Mouse (Mus musculus) gastrocnemius, adult 8-10 months (tissue): ENCODE results near the gene Inca1. TPM values are rescaled to one million over a fixed set of nuclear protein-coding genes. Genes with fewer than 3 reads are reported as not detected.

Experiments
- DNase-seq, 2 experiments: peaks; one replicate each; pipeline ENCODE4 v3.0.0; 2022; ENCODE audit warnings: low spot score in 2 of 2
- total RNA-seq, 4 experiments: library from RNA; stranded (reverse); gene quantifications; 2 replicates each; pipeline ENCODE4 v1.2.4; 2022

Inca1 gene
- total RNA-seq, 4 experiments from 2014 or later = 4.1 to 5.6 (median 4.3) TPM

GRCm38 (mm10) chr11:70653345-70654197, 46.4 kb downstream of the Inca1 start:
- DNase-seq = peak; percentile 4 to 34

- DNase-seq = no peak
Measured at GRCm38 (mm10) chr11:70652884-70653344, 47.0 kb downstream of the Inca1 start.

GRCm38 (mm10) chr11:70652029-70652883, 47.7 kb downstream of the Inca1 start:
- DNase-seq = peak in 1 of 2 experiments; percentile 9

GRCm38 (mm10) chr11:70651391-70651790, 48.6 kb downstream of the Inca1 start:
- peak in 1 of 2 experiments; percentile 2 for DNase-seq

DNA sequence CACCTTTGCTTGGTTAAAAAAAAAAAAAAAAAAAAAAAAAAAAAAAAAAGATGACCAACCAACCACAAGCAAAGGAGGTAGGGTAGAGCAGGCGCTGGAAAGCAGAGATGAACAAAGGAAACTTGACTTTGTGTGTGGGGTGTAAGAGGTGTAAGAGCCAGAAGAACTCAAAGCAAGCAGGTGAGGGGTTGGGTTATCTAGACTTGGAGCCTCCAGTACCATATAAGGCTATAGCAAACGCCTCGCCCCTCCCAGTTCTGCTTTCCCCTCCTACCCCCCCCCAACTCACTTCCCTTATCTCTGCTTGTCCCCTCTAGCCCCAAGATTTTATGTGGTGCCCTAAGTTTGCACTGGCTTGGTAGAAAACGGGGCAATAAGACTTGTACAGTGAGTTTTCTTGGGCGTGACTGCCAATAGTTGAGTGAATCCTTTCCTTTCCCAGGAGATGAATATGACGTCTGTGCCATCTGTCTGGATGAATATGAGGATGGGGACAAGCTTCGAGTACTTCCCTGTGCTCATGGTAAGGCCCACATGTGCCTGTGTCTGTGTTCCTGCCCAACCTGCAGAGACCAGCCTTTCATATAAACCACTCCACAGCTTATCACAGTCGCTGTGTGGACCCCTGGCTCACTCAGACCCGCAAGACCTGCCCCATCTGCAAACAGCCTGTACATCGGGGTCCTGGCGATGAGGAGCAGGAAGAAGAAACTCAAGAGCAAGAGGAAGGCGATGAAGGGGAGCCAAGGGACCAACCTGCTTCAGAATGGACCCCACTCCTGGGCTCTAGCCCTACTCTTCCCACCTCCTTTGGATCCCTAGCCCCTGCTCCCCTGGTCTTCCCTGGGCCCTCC, 49.4 kb downstream of the Inca1 start:
- peak in 1 of 2 experiments; percentile 2 for DNase-seq

- DNase-seq = peak in 1 of 2 experiments; percentile 2
Measured at GRCm38 (mm10) chr11:70649185-70649734, 50.7 kb downstream of the Inca1 start.

DNA sequence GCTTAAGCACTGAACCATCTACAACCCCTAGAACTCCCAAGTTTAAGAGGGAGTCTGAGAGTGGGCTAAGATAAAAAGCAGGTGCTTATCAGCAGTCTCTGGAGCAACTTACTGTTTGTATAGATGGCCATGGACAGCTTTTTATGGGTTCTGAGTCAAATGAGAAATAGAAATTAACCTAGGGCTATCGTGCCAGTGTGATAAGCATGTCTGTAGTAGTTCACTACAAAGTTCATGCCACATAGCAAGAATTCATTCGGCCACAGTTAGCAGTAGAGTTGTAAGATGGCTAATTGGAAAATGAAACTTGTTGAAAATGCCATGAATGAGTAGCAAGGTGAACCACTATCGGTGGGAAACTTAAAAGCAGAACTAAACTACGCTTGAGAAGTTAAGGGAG, 51.4 kb downstream of the Inca1 start:
- no peak for DNase-seq

DNA sequence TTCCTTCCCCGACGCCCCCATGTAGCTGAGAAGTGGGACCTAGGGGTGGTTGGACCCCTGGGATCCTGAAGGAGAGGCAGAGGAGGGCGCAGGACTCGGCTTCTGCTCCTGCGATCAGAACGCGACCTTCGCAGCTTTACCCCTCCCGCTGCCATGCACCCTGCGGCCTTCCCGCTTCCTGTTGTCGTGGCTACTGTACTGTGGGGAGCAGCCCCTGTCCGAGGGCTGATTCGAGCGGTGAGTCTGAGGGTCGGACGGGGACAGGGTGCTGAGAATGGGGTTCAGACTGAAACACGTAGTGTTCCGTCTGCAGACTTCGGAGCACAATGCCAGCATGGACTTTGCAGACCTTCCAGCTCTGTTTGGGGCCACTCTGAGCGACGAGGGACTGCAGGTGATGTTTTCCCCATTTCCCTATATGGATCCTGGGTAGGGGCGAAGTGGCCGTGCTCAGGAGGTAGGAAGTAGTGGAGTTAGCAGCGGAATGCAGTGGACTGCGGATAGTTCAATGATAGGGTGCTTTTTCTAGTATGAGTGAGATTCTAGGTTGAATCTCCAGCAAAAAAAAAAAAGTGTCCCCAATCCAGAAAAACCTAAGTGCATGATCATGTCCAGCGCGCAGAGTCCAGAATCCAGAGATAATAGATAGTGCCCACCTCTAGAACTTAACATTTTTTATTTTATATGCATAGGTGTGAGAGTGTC, 52.1 kb downstream of the Inca1 start:
- DNase-seq = peak in 1 of 2 experiments; percentile 20

DNA sequence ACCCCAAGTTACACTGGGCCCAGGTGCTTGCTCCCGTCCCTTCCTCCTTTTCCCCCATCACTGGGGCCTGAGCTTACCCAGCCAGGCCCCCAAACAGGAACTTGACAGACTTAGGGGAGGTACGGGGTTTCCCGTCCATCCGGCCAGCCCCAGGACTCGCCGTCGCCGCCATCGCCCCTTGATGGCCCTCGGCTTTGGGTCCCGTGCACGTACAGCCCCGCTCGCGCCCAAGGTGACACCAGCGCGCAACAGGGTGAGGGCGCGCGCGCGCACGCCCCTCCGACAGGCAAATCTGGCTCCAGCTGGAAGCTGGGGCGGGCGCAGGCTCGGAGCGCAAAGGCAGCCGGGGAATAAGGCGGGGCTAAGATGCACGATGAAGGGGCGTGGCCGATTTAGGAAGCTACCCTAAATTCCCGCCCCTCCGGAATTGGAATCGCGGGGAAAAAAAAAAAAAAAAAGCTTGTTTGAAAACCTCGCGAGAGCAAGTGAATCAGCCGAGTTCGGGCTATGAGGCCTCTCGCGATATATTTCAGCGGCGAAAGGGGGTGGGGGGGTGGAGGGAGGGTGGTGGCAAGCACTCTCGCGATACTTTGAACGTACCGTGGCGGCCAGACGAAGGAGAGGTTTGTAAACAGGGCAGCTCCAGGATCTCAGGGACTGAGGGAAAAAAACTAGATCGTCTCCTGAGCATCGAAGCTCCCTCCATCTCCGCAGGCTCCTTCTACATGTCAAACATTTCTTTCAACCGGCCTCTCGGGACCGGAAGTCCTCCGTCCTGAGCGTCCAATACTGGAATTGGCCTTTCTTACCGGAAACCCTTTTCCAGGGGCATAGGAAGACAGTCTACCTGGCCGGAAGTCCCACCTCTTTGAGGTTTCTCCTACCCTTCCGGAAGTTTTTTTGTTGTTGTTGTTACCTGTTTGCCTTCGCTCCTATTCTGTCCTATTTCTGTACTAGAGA, 53.0 kb downstream of the Inca1 start, which contains the start of the genes Rnf167 and Slc25a11:
Gene Rnf167, plus strand, starts transcription at position 545 of the 960 bp plus-strand sequence.
Gene Slc25a11, minus strand, starts transcription at position 789 of the 960 bp plus-strand sequence.
- DNase-seq = peak; percentile 93 to 97

DNA sequence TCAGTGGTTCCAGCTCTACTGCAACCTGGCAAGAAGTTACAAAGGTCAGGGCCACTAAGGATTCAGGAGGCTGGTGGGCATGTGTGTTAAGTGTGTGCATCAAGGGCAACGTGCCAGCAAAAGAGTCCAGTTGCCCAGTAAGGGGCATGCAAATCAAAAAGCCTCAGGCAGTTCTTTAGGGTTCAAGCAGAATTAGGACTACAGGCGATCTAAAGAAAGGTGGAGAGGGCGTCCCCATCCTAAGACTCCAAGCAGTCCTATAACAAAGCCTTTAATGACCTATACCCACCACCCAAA, 53.7 kb downstream of the Inca1 start:
- no peak for DNase-seq

DNA sequence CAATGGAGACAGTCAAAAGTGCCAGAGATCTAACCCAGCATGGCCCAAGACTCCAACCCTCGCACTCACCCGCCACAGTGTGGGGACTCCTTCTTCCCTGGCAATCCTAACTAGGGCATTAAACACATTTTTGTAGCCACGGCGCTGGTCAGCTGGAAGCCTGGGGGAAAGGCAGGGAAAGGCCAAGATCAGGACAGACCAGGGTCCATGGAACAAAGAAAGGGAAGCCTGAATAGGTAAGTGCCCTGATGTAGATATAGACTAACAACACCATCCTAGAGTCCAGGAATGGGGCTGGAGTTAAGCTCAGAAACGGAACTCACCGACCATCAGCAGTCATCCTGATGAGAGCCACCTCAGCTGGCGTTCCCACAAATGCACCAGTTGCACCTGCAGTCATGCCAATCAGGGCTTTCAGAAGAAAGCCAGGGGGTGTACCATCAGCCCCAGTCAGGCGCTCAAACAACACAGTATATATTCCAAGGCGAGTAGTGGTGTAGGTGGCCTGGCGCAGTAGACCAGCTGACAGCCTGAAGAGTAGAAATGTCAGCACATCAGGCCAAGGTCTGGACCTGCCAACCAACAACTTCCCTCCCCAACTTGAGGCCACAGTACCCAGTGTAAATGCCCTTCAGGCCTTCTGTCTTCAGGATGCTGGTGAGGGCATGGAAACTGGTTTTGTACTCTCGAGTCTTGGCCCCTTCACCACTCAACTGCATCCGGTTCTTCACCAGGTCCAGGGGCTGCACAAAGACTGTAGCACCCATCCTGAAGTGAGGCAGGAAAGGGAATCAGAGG, 54.3 kb downstream of the Inca1 start:
- peak in 1 of 2 experiments; percentile 5 for DNase-seq

- peak in 1 of 2 experiments; percentile 3 for DNase-seq
Measured at GRCm38 (mm10) chr11:70644564-70645103, 55.3 kb downstream of the Inca1 start.

- peak in 1 of 2 experiments; percentile 43 for DNase-seq
Measured at GRCm38 (mm10) chr11:70643051-70643450, 56.9 kb downstream of the Inca1 start.

DNA sequence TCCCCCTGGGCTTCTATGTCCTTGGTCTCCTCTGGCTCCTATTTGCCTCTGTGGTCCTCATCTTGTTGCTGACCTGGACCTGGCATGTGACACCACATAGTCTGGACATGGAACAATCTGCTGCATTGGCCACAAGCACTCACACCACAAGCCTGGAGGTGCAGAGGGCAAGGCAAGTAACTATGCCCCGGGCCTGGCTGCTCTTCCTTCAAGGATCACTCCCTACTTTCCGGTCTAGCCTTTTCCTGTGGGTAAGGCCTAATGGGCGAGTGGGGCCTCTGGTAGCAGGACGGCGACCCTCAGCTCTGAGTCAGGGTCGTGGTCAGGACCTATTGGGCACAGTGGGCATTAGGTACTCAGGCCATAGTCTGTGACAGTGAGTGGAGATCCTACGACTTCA, 58.7 kb downstream of the Inca1 start:
- DNase-seq = peak in 1 of 2 experiments; percentile 3

GRCm38 (mm10) chr11:70639976-70640375, 60.0 kb downstream of the Inca1 start:
- peak in 1 of 2 experiments; percentile 2 for DNase-seq

GRCm38 (mm10) chr11:70638714-70639278, 61.2 kb downstream of the Inca1 start, which contains the start of gene Gp1ba:
Gene Gp1ba (plus strand): TSS chr11:70639122.
- no peak for DNase-seq
